Mouse (Mus musculus) heart, postnatal 0 days (tissue): ENCODE measurements around the gene Ccl25. TPM values are rescaled to one million over a fixed set of nuclear protein-coding genes. Genes with fewer than 3 reads are reported as not detected.

Source experiments
- ATAC-seq: fragments of 200-750 bp; cut with Nextera tagmentation; 2 replicates; pipeline ENCODE4 v1.8.0; 2017; ENCODE audit warnings: low read depth, moderate number of reproducible peaks, moderate library complexity; ENCODE audit not compliant: insufficient read depth
- DNase-seq: peaks from one replicate; pipeline ENCODE4 v3.0.0-alpha.2; 2016; ENCODE audit warnings: low spot score
- H3K27ac ChIP-seq: fragments of 300-500 bp; sonication (generic); 2 replicates; pipeline ENCODE4 v1.5.1; 2014; ENCODE audit warnings: low read depth, mild to moderate bottlenecking
- H3K27me3 ChIP-seq: fragments of 300-500 bp; sonication (generic); 2 replicates; pipeline ENCODE4 v1.6.1; 2014; ENCODE audit warnings: low read length, mixed read lengths; ENCODE audit not compliant: control insufficient read depth, insufficient read depth
- H3K36me3 ChIP-seq: fragments of 300-500 bp; sonication (generic); replicated peaks from 2 replicates; pipeline ENCODE4 v1.6.1; 2014; ENCODE audit warnings: low read length, mixed read lengths; ENCODE audit not compliant: control insufficient read depth, insufficient read depth
- H3K4me1 ChIP-seq: fragments of 300-500 bp; sonication (generic); 2 replicates; pipeline ENCODE4 v1.6.1; 2014; ENCODE audit warnings: antibody characterized with exemption; ENCODE audit not compliant: control insufficient read depth, insufficient read depth
- H3K4me2 ChIP-seq: fragments of 300-500 bp; sonication (generic); 2 replicates; pipeline ENCODE4 v1.6.1; 2014; ENCODE audit warnings: low read depth, mild to moderate bottlenecking, low read length, moderate library complexity
- H3K4me3 ChIP-seq: fragments of 300-500 bp; sonication (generic); 2 replicates; pipeline ENCODE4 v1.5.1; 2014; ENCODE audit warnings: low read depth, low read length
- H3K9ac ChIP-seq: fragments of 300-500 bp; sonication (generic); replicated peaks from 2 replicates; pipeline ENCODE4 v1.6.1; 2014; ENCODE audit warnings: low read depth, low read length, mixed read lengths
- H3K9me3 ChIP-seq: fragments of 300-500 bp; sonication (generic); replicated peaks from 2 replicates; pipeline ENCODE4 v1.6.1; 2016; ENCODE audit warnings: low read length; ENCODE audit not compliant: control insufficient read depth
- CTCF ChIP-seq: IDR thresholded peaks from 2 replicates; pipeline ENCODE4 v1.5.1; 2016; ENCODE audit warnings: antibody characterized with exemption, control low read depth, low read depth
- EP300 ChIP-seq: IDR thresholded peaks from 2 replicates; pipeline ENCODE4 v1.6.1; 2016; ENCODE audit warnings: antibody characterized with exemption, low read depth
- WGBS: fragments of 180-500 bp; shearing (Covaris S2); extraction: QIAGEN DNeasy Blood & Tissue Kit; methylation state at CpG from one replicate; pipeline ENCODE4 v1.1.7; 2014; 5-methylcytosine and 5-hydroxymethylcytosine counted together
- polyA plus RNA-seq: library from polyadenylated mRNA; unstranded; fragments of >200 nt; fragmentation: Nextera tagmentation; extraction: Ambion mirVana; gene quantifications from 2 replicates; pipeline ENCODE4 v1.2.1, GENCODE M21; 2015
- total RNA-seq: library from RNA; depleted of rRNA; stranded (reverse); fragments of >200 nt; gene quantifications from 2 replicates; pipeline ENCODE4 v1.2.3, GENCODE M21; 2014; ENCODE audit warnings: low replicate concordance; rRNA removed

Gene Ccl25
- 7.9 and 10.7 TPM in 2 replicates for total RNA-seq
- polyA plus RNA-seq, result 5.8 and 6.1 TPM in 2 replicates

DNA sequence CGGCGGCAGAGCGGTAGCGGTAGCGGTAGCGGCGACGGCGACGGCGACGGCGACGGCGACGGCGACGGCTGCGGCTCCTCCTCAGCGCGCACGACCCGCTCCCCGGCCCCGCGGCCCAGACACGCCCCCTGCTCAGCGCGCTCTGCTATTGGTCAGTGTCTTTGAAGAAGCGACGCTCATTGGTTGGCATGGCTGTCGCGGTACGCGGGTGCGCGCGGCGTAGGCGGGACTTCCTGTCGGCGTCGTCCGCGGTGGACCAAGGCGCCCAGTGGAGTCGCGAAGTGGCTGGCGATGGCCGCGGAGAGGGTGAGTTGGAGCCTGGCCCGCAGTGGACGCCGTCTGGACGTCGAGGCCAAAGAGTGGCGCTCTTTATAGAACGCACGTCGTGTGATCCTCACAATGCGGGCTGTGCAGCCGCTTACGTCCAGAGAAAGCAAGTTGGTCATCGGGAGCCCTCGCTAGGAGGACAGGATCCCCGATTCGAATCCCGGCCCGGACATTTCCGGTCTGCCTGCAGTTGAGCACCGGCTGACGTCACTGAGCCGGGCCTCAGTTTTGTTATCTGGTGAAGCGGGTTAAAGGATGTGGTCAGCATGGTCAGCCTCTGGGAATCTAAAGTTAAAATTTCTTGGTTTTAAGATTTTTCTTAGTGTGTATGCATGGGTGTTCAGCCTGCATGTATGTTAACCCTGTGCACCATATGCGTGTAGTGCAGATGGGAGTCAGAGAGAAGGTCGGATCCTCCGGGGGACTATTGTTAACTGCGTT is at the start of gene Ccl25, which contains the start of gene Elavl1:
Gene Ccl25 (plus strand): TSS at position 228 of the 768 bp plus-strand sequence.
Gene Elavl1 (minus strand): TSS at position 431 of the 768 bp plus-strand sequence.
- Histone ChIP-seq H3K4me1 (peaks cover 38% of the 10 kb centered on the region), H3K36me3 (peaks cover 34% of the 10 kb centered on the region), H3K27me3 (no peaks in the 10 kb centered on the region), H3K4me2 (peak within 1 kb of the TSS; percentile 82), H3K4me3 (peak within 1 kb of the TSS; percentile 94), H3K27ac (peak within 1 kb of the TSS; percentile 95), H3K9me3 (no peaks in the 10 kb centered on the region), H3K9ac (peak within 1 kb of the TSS; percentile 94)
- ATAC-seq (peak; percentile 99), DNase-seq (peak; percentile 91)
- peak; percentile 77; the same call in 1 of the 2 replicates for TF ChIP-seq EP300
- TF ChIP-seq CTCF, result no peak
- WGBS, result under 1% methylated on average over 76 of the region's 78 CpGs

DNA sequence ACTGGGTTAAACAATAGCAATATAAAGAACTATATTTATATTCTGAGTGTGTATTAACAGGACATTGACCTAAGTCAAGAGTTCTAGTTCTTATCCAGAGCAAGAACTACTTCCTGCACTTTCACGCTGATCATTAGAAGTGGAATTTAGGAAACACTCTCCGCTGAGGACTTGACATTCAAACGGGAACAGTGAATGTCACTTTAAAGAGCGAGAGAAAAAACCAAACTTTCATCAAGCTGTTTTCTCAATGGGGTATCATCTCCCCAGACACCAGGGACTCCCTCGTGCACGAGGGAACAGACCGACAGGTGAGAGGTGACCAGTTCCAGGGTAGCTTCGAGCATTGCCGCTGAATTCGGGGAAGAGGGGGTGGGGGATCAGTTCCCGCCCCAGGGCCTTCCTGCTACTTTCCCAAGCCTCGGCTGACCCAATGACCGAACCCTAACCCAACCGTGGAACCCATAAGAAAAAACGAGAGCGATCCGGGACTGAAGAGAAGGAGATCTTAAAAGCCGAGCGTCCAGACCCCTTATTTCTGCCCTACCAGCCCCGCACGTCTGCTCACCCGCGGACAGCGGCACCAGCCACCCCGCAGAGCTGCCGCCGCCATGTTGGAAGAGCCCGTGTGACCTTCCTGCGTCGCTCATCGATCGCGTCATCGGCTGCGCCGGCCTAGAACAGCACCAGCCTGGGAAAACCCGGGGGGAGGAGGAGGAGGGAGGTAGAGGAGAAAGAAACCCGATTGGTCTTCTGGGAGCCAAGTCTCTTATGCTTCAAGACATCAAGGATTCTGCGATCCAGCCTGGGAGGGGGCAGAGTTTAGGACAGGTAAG is 49.5 kb upstream of the Ccl25 start, which contains the start of gene Timm44:
Gene Timm44 (minus strand): TSS at position 639 of the 836 bp plus-strand sequence.
- peaks cover 32% of the 10 kb centered on the region for H3K36me3 ChIP-seq
- no peak for TF ChIP-seq CTCF
- no peak for TF ChIP-seq EP300
- peak within 1 kb of the TSS; percentile 86 for H3K4me3 ChIP-seq
- under 1% methylated on average over 39 of the region's 39 CpGs for WGBS
- no peaks in the 10 kb centered on the region for H3K9me3 ChIP-seq
- H3K4me2 ChIP-seq, result peak within 1 kb of the TSS; percentile 77
- DNase-seq, result peak; percentile 95
- H3K4me1 ChIP-seq, result peaks cover 5% of the 10 kb centered on the region
- peak; percentile 99 for ATAC-seq
- H3K27me3 ChIP-seq, result no peaks in the 10 kb centered on the region
- peak within 1 kb of the TSS; percentile 81 for H3K9ac ChIP-seq
- H3K27ac ChIP-seq, result peak within 1 kb of the TSS; percentile 81

DNA sequence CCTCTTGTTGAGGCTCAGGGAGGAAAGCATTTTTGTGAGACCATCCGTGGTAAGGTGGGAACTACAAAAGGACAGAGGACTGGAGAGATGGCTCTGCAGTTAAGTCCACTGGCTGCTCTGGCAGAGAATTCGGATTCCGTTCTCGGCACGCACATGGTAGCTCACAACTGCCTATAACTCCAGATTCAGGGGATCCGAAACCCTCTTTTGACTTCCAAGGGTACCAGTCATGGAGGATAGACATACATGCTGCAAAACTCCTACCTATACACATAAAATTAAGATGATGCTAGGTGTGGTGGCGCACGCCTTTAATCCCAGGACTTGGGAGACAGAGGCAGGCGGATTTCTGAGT is 48.9 kb upstream of the Ccl25 start:
- ATAC-seq (peak; percentile 51), DNase-seq (no peak)
- peak overlapping the region; percentile 81 for H3K9ac ChIP-seq
- H3K27ac ChIP-seq, result peak overlapping the region; percentile 81
- H3K4me1 ChIP-seq, result peaks cover 5% of the 10 kb centered on the region
- H3K4me2 ChIP-seq, result peak overlapping the region; percentile 77
- no peaks in the 10 kb centered on the region for H3K27me3 ChIP-seq
- peaks cover 28% of the 10 kb centered on the region for H3K36me3 ChIP-seq
- 22% methylated on average over 9 of the region's 9 CpGs for WGBS
- no peaks in the 10 kb centered on the region for H3K9me3 ChIP-seq
- TF ChIP-seq EP300 (no peak), CTCF (no peak)
- H3K4me3 ChIP-seq, result peak overlapping the region; percentile 86

DNA sequence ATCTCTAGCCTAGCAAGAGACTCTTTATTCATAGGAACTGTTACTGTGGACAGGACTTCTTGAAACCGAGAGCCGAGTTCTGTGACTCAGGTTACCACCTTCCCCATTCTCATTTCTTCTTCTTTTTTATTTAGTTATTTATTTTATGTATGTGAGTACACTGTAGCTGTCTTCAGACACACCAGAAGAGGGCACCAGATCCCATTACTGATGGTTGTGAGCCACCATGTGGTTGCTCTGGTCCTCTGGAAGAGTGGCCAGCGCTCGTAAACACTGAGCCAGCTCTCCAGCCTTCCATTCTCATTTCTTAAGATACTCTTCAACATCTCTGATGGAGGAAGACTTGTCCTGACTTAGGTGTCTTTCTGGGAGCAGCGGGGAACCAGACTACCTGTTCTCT is 32.3 kb upstream of the Ccl25 start:
- DNase-seq (no peak), ATAC-seq (no peak)
- no peaks in the 10 kb centered on the region for H3K4me1 ChIP-seq
- H3K9me3 ChIP-seq, result no peaks in the 10 kb centered on the region
- no peak overlapping the region for H3K4me2 ChIP-seq
- H3K36me3 ChIP-seq, result peaks cover 94% of the 10 kb centered on the region
- no peak overlapping the region for H3K9ac ChIP-seq
- H3K27ac ChIP-seq, result no peak overlapping the region
- H3K4me3 ChIP-seq, result no peak overlapping the region
- TF ChIP-seq CTCF (no peak), EP300 (no peak)
- 87% methylated on average over 5 of the region's 5 CpGs for WGBS
- H3K27me3 ChIP-seq, result no peaks in the 10 kb centered on the region

DNA sequence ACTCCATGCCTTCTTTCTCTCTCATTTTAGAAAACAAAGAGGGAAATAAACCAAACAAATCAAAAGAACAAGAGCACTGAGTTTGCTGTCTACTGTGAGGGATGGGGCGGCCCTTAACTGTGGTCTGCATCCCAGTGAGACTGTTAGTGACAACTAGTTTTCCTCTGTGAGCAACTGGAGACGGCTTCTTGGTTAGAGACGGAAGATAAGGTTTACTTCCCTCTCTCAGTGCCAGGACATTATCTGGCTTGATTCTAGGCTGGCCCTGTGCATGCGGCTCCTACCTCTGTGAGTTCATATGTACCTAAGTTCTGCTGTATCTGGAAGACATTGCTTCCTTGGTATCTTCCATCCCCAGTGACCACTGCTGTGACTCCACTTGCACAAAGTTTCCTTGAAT is 27.2 kb upstream of the Ccl25 start:
- Histone ChIP-seq H3K9me3 (no peaks in the 10 kb centered on the region), H3K27ac (no peak overlapping the region), H3K9ac (no peak overlapping the region), H3K4me3 (no peak overlapping the region), H3K27me3 (no peaks in the 10 kb centered on the region), H3K4me2 (no peak overlapping the region), H3K36me3 (peaks cover 96% of the 10 kb centered on the region), H3K4me1 (no peaks in the 10 kb centered on the region)
- DNase-seq, result no peak
- 66% methylated on average over 4 of the region's 4 CpGs for WGBS
- ATAC-seq, result no peak
- TF ChIP-seq CTCF, result no peak
- no peak for TF ChIP-seq EP300
